Mouse (Mus musculus): ENCODE data around the gene Mlx.

Mlx gene

DNA sequence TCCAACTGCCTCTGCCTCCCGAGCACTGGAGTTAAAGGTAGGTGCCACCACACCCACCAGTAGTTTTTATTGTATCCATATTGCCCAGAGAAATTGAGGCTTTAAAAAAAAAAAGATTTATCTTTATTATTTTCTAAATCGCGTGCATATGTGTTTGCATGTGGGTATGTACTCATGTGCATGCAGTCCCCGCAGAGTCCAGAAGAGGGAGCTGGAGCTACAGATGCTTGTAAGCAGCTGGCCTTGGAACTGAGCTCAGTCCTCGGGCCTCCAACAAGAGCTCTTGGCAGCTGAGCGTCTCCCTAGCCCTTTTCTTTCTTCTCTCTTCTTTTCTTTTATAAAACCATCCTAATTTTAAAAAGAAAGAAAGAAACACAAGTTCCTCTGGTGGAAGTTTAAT, 44.6 kb downstream of the Mlx start:
- in situ Hi-C loops (cut with MboI, MseI) = loop anchor here (10.0 kb wide), 1 partner anchor 487 kb away; no protein-coding TSS in a partner anchor

DNA sequence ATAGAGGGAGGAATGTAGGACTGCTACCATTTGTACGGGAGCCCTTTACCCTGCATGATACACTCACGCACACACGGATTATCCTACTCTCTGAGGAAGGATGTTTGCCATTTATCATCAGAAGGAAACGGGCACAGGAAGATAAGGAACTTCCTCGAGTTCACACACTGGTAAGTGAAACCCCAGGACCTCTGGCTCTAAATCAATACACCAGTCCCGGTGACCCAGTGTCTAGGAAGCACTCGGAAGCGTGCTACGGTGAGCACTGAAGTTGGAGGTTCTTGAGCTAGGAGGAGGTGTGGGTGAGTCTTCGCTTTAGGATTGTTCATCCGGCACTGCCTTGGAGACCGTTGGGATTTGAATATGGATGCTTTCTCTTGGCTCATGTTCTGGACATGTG, 46.0 kb downstream of the Mlx start:
- in situ Hi-C loops (cut with MboI, MseI) = loop anchor here (10.0 kb wide), 1 partner anchor 488 kb away; no protein-coding TSS in a partner anchor

DNA sequence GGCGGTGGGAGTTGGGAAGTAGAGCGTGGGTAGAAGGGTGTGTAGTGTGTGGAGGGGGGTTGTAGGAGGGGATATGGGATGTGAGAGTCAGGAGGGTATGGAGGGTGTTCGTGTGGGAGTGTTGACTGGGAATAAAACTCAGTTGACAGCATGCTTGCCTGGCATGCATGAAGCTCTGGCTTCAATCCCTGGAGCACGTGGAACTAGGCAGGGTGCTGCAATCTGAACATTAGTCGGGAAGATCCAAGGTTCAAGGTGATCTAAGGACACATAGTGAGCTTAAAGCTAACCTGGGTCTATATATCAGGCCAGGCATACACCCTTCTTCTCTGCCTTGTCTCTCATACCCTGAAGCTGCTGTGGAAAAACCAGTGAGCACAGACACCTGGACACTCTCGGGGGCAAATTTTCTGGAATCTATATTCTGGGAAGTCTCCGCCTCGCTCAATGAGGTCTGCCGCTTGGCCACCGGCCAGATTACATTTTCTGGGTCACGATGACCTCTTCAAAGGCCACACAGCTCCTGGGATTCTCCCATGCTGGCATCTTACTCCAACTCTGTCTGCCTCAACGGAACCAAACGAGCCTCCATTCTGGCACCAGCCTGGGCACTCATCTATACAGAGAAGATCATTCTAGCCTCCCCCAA, 47.3 kb downstream of the Mlx start:
- in situ Hi-C loops (cut with MboI, MseI) = loop anchor here (10.0 kb wide), 1 partner anchor 490 kb away; no protein-coding TSS in a partner anchor

- in situ Hi-C loops (cut with MboI, MseI) = loop anchor here (10.0 kb wide), 1 partner anchor 492 kb away; no protein-coding TSS in a partner anchor
These were observed 49.9 kb downstream of the Mlx start for GRCm38 (mm10) chr11:101137000-101137399.

- in situ Hi-C loops (cut with MboI, MseI) = loop anchor here (10.0 kb wide), 1 partner anchor 494 kb away; no protein-coding TSS in a partner anchor
These were observed 51.6 kb downstream of the Mlx start for GRCm38 (mm10) chr11:101138536-101139181.

DNA sequence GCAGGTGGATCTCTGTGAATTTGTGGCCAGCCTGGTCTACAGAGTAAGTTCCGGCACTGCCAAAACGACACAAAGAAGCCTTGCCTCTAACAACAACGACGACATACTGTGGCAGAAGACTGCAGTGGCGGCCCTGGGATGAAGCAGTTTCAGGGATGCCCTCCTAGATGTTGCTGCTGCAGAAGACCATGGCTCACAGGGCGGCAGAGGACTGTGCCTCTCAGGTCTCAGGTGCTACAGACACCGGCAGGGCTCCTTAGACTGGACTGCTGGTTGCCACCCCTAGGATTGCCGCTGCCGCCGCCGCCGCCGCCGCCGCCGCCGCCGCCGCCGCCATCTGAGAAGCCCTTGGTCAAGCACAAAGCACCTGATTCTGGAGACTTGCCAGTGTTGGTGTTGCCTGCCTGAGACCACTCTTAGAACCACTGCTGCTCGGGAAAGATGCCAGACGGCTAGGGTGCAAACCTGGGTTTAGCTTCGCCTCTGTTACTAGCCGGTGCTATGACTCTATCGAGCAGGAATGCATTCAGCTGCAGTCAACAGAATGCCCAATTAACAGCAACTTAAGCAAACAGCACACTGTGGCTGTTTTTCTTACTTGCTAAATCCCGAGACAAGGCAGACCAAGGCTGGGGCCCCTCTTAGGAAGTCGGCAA, 53.2 kb downstream of the Mlx start:
- in situ Hi-C loops (cut with MboI, MseI) = no loop called here

DNA sequence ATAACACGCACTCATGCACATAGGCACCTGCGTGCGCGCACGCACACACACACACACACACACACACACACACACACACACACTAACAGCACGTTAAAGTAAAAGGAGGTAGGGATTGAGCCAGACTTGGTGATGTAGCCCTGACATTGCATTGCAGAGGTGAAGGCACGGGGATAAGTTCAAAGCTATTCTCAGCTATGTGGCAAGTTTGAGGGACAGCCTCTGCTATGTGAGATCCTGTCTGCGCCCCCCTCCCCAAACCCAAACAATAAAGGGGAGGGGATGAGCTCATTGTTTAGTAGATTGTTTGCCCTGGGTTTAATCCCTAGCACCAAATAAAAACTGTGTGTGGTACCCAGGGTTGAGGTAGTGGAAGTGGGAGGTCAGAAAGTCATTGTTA, 54.0 kb downstream of the Mlx start:
- in situ Hi-C loops (cut with MboI, MseI) = no loop called here

All from T-helper 2 cell (primary cell).